Mouse (Mus musculus): Measurements from ENCODE around the gene Rabgap1l.

Gene Rabgap1l

GRCm38 (mm10) chr1:160312658-160313057 lies 480.4 kb downstream of the Rabgap1l start:
- no peak for DNase-seq (ENCODE audit: low spot score)

DNA sequence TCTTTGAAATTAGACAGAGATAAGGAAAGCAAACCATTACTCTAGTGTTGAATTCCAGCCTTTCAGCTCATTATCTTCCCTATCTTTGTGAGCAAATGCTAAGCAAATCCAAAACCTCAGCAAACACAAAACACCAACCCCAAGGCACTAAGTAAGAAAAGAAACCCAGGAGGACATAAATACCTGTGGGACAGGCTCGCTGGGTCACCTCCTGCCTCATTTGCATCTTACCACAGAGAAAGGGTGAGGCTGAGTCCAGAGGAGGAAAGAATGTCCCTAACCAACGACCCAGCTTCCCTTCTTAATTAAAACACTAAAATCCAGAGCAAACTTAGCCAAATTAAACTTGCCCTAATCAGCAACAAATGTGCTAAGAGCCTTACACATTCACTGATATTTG lies 481.1 kb downstream of the Rabgap1l start:
- no peak for DNase-seq (ENCODE audit: low spot score)

DNA sequence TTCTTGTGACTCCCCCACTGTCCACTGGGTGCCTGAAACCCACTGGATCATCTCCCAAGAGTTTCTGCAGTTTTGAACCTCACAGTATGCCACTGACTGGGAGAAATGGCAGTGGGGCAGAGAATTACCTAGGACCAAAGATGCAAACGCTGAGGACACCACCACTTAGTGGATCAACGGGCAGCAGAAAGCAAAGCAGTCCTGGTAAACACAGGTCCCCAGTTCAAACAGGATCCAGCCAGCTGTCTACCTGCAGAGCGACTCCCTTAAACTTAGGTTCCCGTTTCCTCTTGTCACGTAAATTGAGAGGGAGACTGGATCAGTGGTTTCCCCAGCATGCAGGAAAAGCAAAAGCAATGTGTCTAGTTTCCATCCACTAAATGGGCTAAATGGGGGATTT lies 483.1 kb downstream of the Rabgap1l start:
- no peak for DNase-seq (ENCODE audit: low spot score)

DNA sequence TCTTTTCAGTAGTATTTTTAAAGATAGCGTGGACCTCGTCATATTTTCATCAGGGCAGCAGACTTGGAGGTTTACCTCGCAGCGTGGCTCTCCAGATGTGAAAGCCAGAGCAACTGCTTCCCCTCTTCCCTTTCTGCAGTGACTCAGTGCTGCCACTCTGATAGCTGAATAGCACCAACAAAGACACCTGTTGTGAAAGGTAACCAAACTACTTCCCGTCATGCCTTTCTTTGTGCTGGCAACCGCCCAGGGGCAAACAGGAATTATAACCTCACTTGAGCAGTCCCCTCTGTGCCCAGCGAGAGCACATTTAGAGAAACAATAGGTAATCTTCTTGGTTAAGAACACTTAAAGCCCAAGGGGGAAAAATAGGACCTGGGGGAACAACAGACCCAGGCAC lies 484.0 kb downstream of the Rabgap1l start:
- peak; percentile 29 for DNase-seq (ENCODE audit: low spot score)

GRCm38 (mm10) chr1:160308498-160308897 lies 484.5 kb downstream of the Rabgap1l start:
- DNase-seq (ENCODE audit: low spot score), result no peak

DNA sequence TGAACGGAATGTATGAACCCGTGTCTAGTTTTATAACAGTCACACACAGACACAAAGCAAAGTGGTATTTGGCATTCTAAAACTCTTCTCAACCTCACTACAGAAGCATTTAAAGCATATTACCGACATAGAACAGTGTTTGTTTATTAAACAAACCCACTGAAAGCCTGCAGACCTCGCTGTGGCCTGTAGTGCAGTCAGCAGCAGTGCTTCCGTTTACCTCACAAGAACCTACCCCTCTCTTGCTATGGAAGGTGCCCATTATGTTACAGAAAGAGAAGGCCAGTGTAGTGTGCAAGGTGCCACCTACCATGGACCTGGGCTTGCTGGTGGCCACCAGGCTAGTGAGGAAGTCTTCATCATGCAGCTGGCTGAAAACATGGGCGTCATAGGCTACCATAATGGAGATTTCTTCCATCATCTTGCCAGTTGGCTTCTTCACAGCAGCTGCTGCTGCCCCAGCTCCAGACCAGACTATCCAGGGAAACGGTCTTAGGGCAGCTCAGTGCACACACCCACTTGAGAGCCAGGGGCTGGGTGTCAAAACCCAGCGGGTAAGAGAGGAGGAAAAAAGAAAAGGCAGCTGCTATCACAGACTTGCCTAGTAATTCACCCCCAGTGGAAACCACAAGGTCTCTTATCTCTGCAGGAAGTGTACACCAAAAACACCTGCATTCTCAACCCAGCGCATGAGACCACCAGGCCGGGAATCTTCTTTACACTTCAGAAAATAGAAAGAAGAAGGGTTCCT lies 486.0 kb downstream of the Rabgap1l start:
- DNase-seq (ENCODE audit: low spot score), result no peak

- DNase-seq (ENCODE audit: low spot score), result no peak
Measured at GRCm38 (mm10) chr1:160306336-160306735, 486.7 kb downstream of the Rabgap1l start.

- no peak for DNase-seq (ENCODE audit: low spot score)
Measured at GRCm38 (mm10) chr1:160305826-160306225, 487.2 kb downstream of the Rabgap1l start.

- no peak for DNase-seq (ENCODE audit: low spot score)
Measured at GRCm38 (mm10) chr1:160304969-160305498, 488.0 kb downstream of the Rabgap1l start.

DNA sequence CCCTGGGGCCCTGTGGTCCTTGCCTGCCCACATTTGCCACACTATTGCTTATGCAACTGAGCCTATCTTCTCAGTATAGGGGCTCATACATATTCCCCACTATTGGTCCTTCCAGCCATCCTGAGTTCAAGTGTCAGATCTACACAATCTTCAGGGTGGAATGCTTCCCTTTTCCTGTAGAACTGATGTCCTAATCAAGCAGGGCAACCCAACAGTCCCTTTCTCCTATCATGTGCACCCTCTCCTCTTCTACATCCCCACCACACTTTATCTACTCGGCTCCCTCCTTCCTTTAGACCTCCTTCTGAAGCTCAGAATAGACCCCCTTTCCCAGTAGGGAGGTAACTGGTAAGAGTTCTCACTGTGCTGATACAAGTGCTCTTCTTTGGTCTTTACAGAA lies 490.7 kb downstream of the Rabgap1l start:
- no peak for DNase-seq (ENCODE audit: low spot score)

GRCm38 (mm10) chr1:160301156-160301555 lies 491.9 kb downstream of the Rabgap1l start:
- no peak for DNase-seq (ENCODE audit: low spot score)

- no peak for DNase-seq (ENCODE audit: low spot score)
Measured at GRCm38 (mm10) chr1:160300704-160301103, 492.3 kb downstream of the Rabgap1l start.

DNA sequence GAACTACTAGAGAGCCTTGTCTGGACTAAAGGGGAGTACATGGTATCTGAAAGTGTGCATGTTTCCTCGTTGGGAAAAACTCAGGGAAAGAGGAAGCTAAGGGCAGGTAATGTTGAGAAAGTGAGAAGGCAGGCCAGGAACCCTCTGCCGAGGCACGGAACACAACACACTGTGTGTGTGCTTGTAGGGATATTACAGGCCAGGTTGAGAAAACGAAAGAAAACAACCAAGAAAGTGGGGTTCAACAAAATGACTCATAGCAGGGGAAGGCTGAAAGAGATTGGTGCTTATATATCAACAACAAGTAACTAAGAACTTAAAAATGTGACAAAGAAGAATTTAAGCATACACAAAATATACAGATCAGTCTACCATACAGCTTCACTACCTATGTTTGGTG lies 493.0 kb downstream of the Rabgap1l start:
- DNase-seq (ENCODE audit: low spot score), result no peak

GRCm38 (mm10) chr1:160298893-160299292 lies 494.1 kb downstream of the Rabgap1l start:
- DNase-seq (ENCODE audit: low spot score), result no peak

- DNase-seq (ENCODE audit: low spot score), result no peak
Measured at GRCm38 (mm10) chr1:160297701-160298100, 495.3 kb downstream of the Rabgap1l start.

- DNase-seq (ENCODE audit: low spot score), result no peak
Measured at GRCm38 (mm10) chr1:160295323-160295722, 497.7 kb downstream of the Rabgap1l start.

DNA sequence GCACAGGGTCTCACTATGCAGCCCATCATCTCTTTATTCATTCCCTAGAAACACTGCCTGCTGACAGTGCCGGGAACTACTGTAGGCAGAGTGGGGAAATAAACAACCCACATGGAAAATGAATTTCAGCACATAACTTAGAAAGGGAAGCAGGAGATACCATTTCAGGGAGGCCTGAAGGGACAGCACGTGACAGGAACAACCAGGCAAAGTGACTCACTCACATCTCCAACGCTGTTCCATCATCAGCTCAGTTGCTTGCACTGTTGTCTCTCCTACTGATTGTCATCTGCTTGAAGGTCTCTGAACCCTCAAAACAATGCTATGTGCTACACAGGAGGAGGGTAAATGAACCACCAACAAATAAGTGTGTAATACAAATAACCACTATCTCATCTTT lies 499.5 kb downstream of the Rabgap1l start:
- DNase-seq (ENCODE audit: low spot score), result no peak

GRCm38 (mm10) chr1:160292058-160292457 lies 501.0 kb downstream of the Rabgap1l start:
- no peak for DNase-seq (ENCODE audit: low spot score)

- no peak for DNase-seq (ENCODE audit: low spot score)
Measured at GRCm38 (mm10) chr1:160290242-160290641, 502.8 kb downstream of the Rabgap1l start.

DNA sequence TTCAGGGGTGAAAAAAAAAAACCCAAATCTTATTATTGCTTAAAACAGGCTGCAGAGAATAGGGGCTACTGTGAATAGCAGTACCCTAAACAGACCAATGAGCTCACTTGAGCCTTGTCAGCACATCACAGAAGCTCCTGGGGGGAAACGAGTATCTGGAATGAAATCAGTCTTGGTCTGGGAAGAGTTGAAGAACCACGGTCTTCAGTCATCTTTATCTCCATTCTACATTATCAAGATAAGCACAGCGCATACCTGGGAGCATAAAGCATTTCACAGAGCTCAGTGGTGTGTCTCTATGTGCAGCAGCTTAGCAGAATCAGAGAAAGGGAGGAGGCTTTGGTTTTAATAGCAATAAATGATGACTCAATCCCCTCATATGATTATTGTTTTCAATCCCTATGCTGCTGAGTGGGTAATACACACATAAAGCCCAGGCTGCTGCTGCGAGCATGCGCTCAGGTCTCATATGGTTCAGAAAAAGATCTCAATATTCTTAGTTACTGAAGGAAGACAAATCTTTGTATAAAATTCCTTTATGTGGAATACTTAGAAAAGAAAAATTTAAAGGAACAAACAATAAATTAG lies 505.9 kb downstream of the Rabgap1l start:
- DNase-seq (ENCODE audit: low spot score), result no peak

DNA sequence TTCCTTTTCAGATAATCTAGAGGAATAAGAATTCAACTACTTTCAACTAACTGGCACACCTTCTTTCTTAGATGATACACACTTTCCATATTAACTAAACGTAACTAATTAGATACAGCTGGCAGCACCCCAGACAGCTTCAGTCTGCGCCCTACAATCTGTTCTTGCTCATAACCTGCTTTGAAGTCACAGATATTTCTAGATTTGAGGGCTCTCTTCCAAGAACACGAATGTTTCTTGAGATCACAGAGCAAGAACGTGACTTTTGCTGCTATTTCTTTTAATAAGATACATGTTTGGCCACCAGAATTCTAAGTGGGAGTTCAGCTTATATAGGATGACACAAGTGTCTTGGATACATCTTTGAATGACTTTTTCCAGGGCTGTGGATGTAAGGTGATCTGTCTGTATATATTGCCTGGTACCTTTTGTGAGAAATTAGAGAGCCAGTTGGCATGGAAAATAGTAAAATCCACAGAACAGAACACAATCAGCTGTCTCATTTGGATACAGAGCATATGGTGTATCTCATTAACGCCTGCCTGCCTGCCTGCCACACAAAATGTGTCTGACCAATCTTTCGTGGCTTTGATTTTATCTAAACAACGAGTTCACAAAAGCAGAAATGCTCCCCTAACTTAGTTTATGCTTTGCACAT lies 506.5 kb downstream of the Rabgap1l start:
- no peak for DNase-seq (ENCODE audit: low spot score)

DNA sequence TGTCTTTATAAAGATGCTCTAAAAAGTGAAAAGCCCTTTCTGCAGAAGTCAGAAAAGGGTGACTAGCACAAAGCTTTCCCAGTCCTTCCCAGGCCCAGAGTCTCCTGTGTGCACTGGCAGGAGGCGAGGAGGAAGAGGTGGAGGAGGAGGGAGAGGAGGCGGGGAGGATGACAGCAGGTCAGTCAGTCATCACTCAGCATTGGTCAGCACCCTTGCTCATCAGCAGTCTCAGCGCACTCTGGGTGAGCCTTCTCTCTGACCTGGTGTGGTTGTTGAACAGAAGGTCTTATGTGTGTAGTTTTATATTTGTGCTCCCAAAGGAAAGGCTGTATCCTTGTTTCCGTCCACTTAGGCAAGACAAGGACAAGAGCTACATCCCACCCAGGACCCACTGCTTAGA lies 508.8 kb downstream of the Rabgap1l start:
- no peak for DNase-seq (ENCODE audit: low spot score)
